Mouse (Mus musculus): ENCODE data around the gene Fau. TPM values are rescaled to one million over a fixed set of nuclear protein-coding genes. Genes with fewer than 3 reads are reported as not detected.

The Fau gene
- total and polyA plus RNA-seq, 3 experiments = 2,413 to 2,967 TPM; not detected in 1

- Histone ChIP-seq H3K27ac (ENCODE audit: control insufficient read depth, low read depth, low read length) (no peak within 1 kb of the TSS), H3K4me3 (ENCODE audit: control insufficient read depth in 1 of 2, insufficient read depth in 1 of 2, low read depth in 2 of 2, low read length in 2 of 2) (no peak within 1 kb of the TSS), H3K9me3 (replicated peaks; ENCODE audit: insufficient read depth, low read length) (no peaks in the 10 kb centered on the region), H3K27me3 (ENCODE audit: control insufficient read depth in 1 of 2, insufficient read depth in 2 of 2, low read length in 2 of 2) (no peaks in the 10 kb centered on the region), H3K9ac (ENCODE audit: control insufficient read depth, low read depth, low read length, poor library complexity, severe bottlenecking) (no peak within 1 kb of the TSS), H3K36me3 (ENCODE audit: control insufficient read depth in 1 of 2, insufficient read depth in 2 of 2, low read length in 2 of 2) (peaks cover 0 to 9% of the 10 kb centered on the region in 2 experiments), H3K4me1 (ENCODE audit: control insufficient read depth in 1 of 2, insufficient read depth in 2 of 2, low read length in 2 of 2) (peaks cover 0 to 5% of the 10 kb centered on the region in 2 experiments; a peak in 2 of 4 replicates), H3K79me2 (ENCODE audit: control insufficient read depth, insufficient read depth, low read length, poor library complexity) (peaks cover 22% of the 10 kb centered on the region)
- no peak for DNase-seq (ENCODE audit: low read depth, low spot score)
- no peak for TF ChIP-seq POLR2A (IDR thresholded peaks at IDR 0.05; ENCODE audit: control insufficient read depth in 1 of 2, insufficient read depth in 1 of 2, low read depth in 1 of 2, low read length in 2 of 2, poor library complexity in 1 of 2)
- TF ChIP-seq MEF2A (IDR thresholded peaks at IDR 0.05; ENCODE audit: extremely low read depth, insufficient replicate concordance, low read depth, low read length, poor library complexity, severe bottlenecking) = no peak
These were observed 24.5 kb downstream of the Fau start, which contains the start of gene Gm28374 for GRCm38 (mm10) chr19:6082156-6082555. Gm28374 (minus strand) TSS chr19:6082256.

DNA sequence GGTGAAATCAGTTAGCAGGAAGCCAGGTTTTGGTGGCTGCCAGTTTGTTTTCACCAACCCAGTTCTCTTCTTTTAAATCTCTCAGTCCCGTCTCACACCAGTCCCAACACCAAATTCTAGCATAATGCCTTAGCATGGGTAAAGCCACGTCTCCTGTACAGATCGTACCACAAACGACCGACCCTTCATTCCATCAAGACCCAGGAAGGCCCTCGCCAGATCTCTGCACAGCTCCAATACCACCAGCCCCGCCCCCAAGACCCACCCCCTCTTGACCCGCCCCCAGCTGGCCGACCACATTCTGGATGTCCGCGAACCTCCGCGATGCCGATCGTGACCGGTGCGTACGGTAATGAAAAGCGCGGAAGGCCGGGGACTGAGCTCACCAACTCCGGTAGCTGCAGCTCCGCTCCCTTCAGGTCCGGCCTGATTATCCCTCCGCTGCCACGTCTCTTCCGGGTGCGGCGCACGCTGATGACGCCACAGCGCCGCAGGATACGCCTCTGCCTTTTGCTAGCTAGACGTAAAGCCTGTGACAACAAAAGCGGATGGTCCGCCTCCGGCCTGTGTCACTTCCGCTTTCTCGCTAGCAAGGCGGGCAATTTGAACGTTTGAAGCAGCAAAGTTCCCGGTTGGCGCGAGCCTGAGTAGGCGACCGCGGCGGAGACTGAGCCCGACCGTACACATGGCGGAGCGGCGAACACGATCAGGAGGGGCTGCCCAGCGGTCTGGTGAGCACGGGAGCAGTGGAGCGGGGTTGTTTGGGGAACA is 27.0 kb downstream of the Fau start, which contains the start of the genes Zfpl1 and Cdca5:
Gene Zfpl1 (minus strand): TSS at position 479 of the 771 bp plus-strand sequence.
Gene Cdca5 (plus strand): TSS at position 506 of the 771 bp plus-strand sequence.
- Histone ChIP-seq H3K4me1 (ENCODE audit: control insufficient read depth in 1 of 2, insufficient read depth in 2 of 2, low read length in 2 of 2) (peaks cover 0 to 5% of the 10 kb centered on the region in 2 experiments; a peak in 2 of 4 replicates), H3K4me3 (ENCODE audit: control insufficient read depth in 1 of 2, insufficient read depth in 1 of 2, low read depth in 2 of 2, low read length in 2 of 2) (peak within 1 kb of the TSS; percentile 76 to 82), H3K9me3 (replicated peaks; ENCODE audit: insufficient read depth, low read length) (no peaks in the 10 kb centered on the region), H3K36me3 (ENCODE audit: control insufficient read depth in 1 of 2, insufficient read depth in 2 of 2, low read length in 2 of 2) (peaks cover 0 to 9% of the 10 kb centered on the region in 2 experiments), H3K79me2 (ENCODE audit: control insufficient read depth, insufficient read depth, low read length, poor library complexity) (peaks cover 33% of the 10 kb centered on the region), H3K9ac (ENCODE audit: control insufficient read depth, low read depth, low read length, poor library complexity, severe bottlenecking) (peak within 1 kb of the TSS; percentile 90), H3K27ac (ENCODE audit: control insufficient read depth, low read depth, low read length) (peak within 1 kb of the TSS; percentile 80), H3K27me3 (ENCODE audit: control insufficient read depth in 1 of 2, insufficient read depth in 2 of 2, low read length in 2 of 2) (no peaks in the 10 kb centered on the region)
- DNase-seq (ENCODE audit: low read depth, low spot score) = peak; percentile 99
- TF ChIP-seq SIN3A (IDR thresholded peaks at IDR 0.05; ENCODE audit: low read length) = peak; percentile 99
- TF ChIP-seq POLR2A (IDR thresholded peaks at IDR 0.05; ENCODE audit: control insufficient read depth in 1 of 2, insufficient read depth in 1 of 2, low read depth in 1 of 2, low read length in 2 of 2, poor library complexity in 1 of 2) = peak; percentile 74 to 83; a peak in 3 of 4 replicates
- peak; percentile 94 for TF ChIP-seq MXI1 (IDR thresholded peaks at IDR 0.05; ENCODE audit: low read depth, low read length)
- no peak for TF ChIP-seq UBTF (IDR thresholded peaks at IDR 0.05; ENCODE audit: borderline replicate concordance, insufficient read depth, low read depth, low read length)
- peak; percentile 67 for TF ChIP-seq TCF12 (IDR thresholded peaks at IDR 0.05; ENCODE audit: low read depth, low read length)
- no peak for TF ChIP-seq RCOR1 (IDR thresholded peaks at IDR 0.05; ENCODE audit: low read depth, low read length)
- peak; percentile 97 for TF ChIP-seq HCFC1 (IDR thresholded peaks at IDR 0.05; ENCODE audit: low read depth, low read length)
- TF ChIP-seq MAFK (IDR thresholded peaks at IDR 0.05; ENCODE audit: borderline replicate concordance, low read depth, low read length) = no peak
- peak; percentile 62; the same call in 1 of the 2 replicates for TF ChIP-seq MAZ (IDR thresholded peaks at IDR 0.05; ENCODE audit: low read depth, low read length)
- TF ChIP-seq KAT2A (conservative IDR thresholded peaks at IDR 0.05; ENCODE audit: low read depth, low read length) = peak; percentile 84
- TF ChIP-seq E2F4 (IDR thresholded peaks at IDR 0.05; ENCODE audit: borderline replicate concordance, low read depth, low read length) = peak; percentile 98
- TF ChIP-seq TBP (IDR thresholded peaks at IDR 0.05; ENCODE audit: low read depth, low read length) = peak; percentile 65; the same call in 1 of the 2 replicates
- TF ChIP-seq NRF1 (IDR thresholded peaks at IDR 0.05; ENCODE audit: insufficient read depth, low read depth, low read length, poor library complexity, severe bottlenecking) = 0 out of 2 replicates have a peak, but pooled peaks have one; percentile 24
- peak; percentile 45; the same call in 1 of the 2 replicates for TF ChIP-seq POLR2AphosphoS2 (IDR thresholded peaks at IDR 0.05; ENCODE audit: low read length)
- no peak for TF ChIP-seq USF2 (IDR thresholded peaks at IDR 0.05; ENCODE audit: borderline replicate concordance in 1 of 2, insufficient read depth in 1 of 2, low read depth in 1 of 2, low read length in 2 of 2)
- TF ChIP-seq ELF1 (IDR thresholded peaks at IDR 0.05; ENCODE audit: low read depth, low read length) = peak; percentile 100
- TF ChIP-seq ETS1 (IDR thresholded peaks at IDR 0.05; ENCODE audit: low read depth, low read length) = peak; percentile 81
- peak; percentile 82 for TF ChIP-seq MAX (IDR thresholded peaks at IDR 0.05; ENCODE audit: low read length)
- TF ChIP-seq ZNF384 (IDR thresholded peaks at IDR 0.05; ENCODE audit: low read depth, low read length) = peak; percentile 81
- TF ChIP-seq NELFE (IDR thresholded peaks at IDR 0.05; ENCODE audit: low read depth, low read length) = peak; percentile 63
- TF ChIP-seq MYC (IDR thresholded peaks at IDR 0.05; ENCODE audit: low read depth, low read length) = peak; percentile 86
